Mouse (Mus musculus) small intestine, adult 2 months (tissue): ENCODE data around the gene Rest.

Experiments
- CTCF ChIP-seq: fragments of 200-500 bp; IDR thresholded peaks from 2 replicates; pipeline ENCODE4 v1.5.1; 2012; ENCODE audit warnings: low read depth, mild to moderate bottlenecking, control low read depth, inconsistent platforms, low read length, moderate library complexity, mixed read lengths; ENCODE audit not compliant: insufficient replicate concordance, insufficient read length; ENCODE audit errors: extremely low read depth
- POLR2A ChIP-seq: fragments of 200-500 bp; IDR thresholded peaks from 2 replicates; pipeline ENCODE4 v1.6.1; 2012; ENCODE audit warnings: low read depth, mild to moderate bottlenecking, control low read depth, inconsistent platforms, low read length, moderate library complexity

DNA sequence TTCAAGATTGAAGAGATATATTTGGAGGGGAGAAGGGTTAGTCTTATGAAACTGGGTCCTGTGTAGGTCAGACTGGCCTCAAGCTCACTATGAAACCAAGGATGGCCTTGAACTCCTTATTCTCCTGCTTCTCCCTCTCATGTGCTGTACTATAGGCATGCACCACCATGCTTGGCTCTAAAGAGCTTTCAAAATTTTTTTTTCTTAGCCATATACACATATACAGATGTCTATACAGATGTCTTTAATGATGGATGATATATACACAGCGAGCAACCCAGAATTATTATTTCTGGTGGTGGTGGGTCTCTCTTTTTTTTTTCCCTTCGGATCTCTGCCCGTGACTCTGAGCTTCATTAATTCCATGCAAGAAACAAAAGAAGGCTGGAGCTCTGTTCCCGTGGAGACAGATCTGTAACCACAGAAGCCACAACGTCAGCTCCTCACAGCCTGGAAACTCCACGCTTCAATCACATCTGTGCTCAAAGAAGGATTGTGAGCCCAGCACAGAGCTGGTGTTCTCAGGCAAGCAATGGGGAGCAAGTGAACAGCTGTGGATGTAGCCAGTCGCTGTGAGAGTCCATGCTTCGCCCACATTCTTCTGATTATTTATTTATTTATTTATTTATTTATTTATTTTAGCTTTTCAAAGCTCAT lies 20.8 kb upstream of the Rest start:
- TF ChIP-seq CTCF (no peak), POLR2A (no peak)
